Mouse (Mus musculus): Measurements from ENCODE around the gene Ess2.

- TF ChIP-seq POLR2A (IDR thresholded peaks at IDR 0.05; ENCODE audit: borderline replicate concordance, control insufficient read depth, low read depth, low read length) (peak; percentile 69; the same call in 1 of the 2 replicates), CTCF (IDR thresholded peaks at IDR 0.05; ENCODE audit: control insufficient read depth, insufficient read depth, low read length) (peak; percentile 71)
Observed at GRCm38 (mm10) chr16:17911052-17911595, at the start of gene Ess2.
